Mouse (Mus musculus) adrenal gland, postnatal 4 days (tissue): ENCODE data around the gene Gm14698. TPM values are rescaled to one million over a fixed set of nuclear protein-coding genes. Genes with fewer than 3 reads are reported as not detected.
"Not testable (repeated sequence)": the region's sequence is repeated elsewhere in the genome, so short reads cannot be mapped to it uniquely, and the experiment has no call there.

ENCODE experiments used
- DNase-seq, 2 experiments: peaks; one replicate each; pipeline ENCODE4 v3.0.0; 2021 to 2022; ENCODE audit warnings: low spot score in 2 of 2, mixed read lengths in 2 of 2
- long read RNA-seq, 2 experiments: library from polyadenylated mRNA; stranded (forward); transcript quantifications; one replicate each; pipeline ENCODE4 v2.0.0; 2021
- total RNA-seq, 2 experiments: library from RNA; stranded (reverse); gene quantifications; 2 replicates each; pipeline ENCODE4 v1.2.3; 2021

The Gm14698 gene
- 1 to 10 TPM; 2.2 to 3.0 TPM for total RNA-seq
- long read RNA-seq, experiment 1, full-length matches to known transcripts = 2 of 2 reads
- long read RNA-seq, experiment 1, partial matches to known transcripts = 0 of 2 reads
- long read RNA-seq, experiment 1, other reads (novel, unspliced or antisense) = 0 of 2 reads
- long read RNA-seq, experiment 2, full-length matches to known transcripts = 19 of 19 reads
- long read RNA-seq, experiment 2, partial matches to known transcripts = 0 of 19 reads
- long read RNA-seq, experiment 2, other reads (novel, unspliced or antisense) = 0 of 19 reads

- not testable (repeated sequence) for DNase-seq
Measured at GRCm38 (mm10) chrX:68821059-68821458, at the start of gene Gm14698. Gene Gm14698, plus strand, starts transcription at chrX:68821093.

GRCm38 (mm10) chrX:68820449-68820848 lies 444 bp upstream of the Gm14698 start:
- not testable (repeated sequence) for DNase-seq

- no peak for DNase-seq
Measured at GRCm38 (mm10) chrX:68839548-68840444, 18.9 kb downstream of the Gm14698 start.

- no peak for DNase-seq
Measured at GRCm38 (mm10) chrX:68865145-68865544, 44.3 kb downstream of the Gm14698 start.

Other genes with a start within 250 kb of the Gm14698 start
- 10 to 100 TPM; 65.3 to 66.8 TPM for gene Fmr1, start 142.6 kb upstream of the Gm14698 start, total RNA-seq
- under 1 TPM in 1 of 2 experiments, not detected in 1; 0.82 TPM for gene Fmr1nb, start 59.3 kb upstream of the Gm14698 start, total RNA-seq
- gene Gm6812, start 72.0 kb downstream of the Gm14698 start, total RNA-seq = not detected